Mouse (Mus musculus): ENCODE results near the gene Vps13d. TPM values are rescaled to one million over a fixed set of nuclear protein-coding genes. Genes with fewer than 3 reads are reported as not detected.

Gene Vps13d
- polyA plus RNA-seq, 1 experiment from 2014 or later: 6.7 TPM

DNA sequence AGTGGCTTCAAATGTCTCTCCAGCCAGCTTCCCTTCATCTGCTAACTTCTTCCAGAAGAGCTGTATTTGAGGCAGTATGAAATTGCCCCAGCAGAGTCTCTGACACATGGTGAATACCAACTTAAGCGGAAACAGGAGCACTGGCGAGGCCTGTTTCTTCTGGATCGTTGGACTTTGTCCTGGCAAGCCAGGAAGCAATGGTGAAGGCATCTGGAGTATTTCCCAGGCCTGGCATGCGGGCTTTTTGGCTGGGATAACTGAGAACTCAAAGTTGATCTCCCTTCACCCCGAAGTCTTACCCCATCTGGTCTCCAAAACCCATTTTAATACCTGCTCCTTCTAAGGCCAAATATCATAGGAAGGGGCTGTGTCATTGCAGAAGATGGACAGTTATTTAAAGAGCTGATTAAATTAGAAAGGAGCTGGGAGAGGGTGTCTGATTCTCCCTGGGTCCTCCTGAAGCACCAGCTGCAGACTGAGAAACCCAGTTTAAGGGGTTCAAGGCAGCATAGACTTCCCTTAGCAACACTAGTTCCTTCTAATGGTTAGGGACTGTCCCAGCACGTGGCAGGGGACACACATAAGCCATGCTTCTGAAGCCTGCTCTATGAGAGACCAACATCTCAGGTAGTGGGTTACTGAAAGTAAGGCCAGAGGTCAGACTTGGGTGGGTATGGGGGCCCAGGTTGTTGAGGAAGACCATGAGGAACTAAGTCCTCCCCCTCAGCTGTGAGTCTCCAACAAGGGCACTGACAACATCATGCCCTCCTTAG lies 221.7 kb downstream of the Vps13d start:
- H3K4me1 ChIP-seq: 0 out of 2 replicates have a peak, but pooled peaks cover 10% of the 10 kb centered on the region
- H3K27me3 ChIP-seq: no peaks in the 10 kb centered on the region
- H3K9ac ChIP-seq: no peak overlapping the region
- no peak overlapping the region for H3K4me3 ChIP-seq
- no peak overlapping the region for H3K27ac ChIP-seq
- no peak for ATAC-seq (ENCODE audit: borderline replicate concordance, extremely low read depth, low FRiP score, low TSS enrichment)
- no peaks in the 10 kb centered on the region for H3K9me3 ChIP-seq
- H3K36me3 ChIP-seq: no peaks in the 10 kb centered on the region
- H3K4me2 ChIP-seq: no peak overlapping the region
- WGBS: 85% methylated on average over 6 of the region's 6 CpGs

GRCm38 (mm10) chr4:144971048-144971447 lies 223.8 kb downstream of the Vps13d start:
- H3K4me2 ChIP-seq: no peak overlapping the region
- WGBS: 93% methylated on average over 2 of the region's 2 CpGs
- no peaks in the 10 kb centered on the region for H3K36me3 ChIP-seq
- no peak for ATAC-seq (ENCODE audit: borderline replicate concordance, extremely low read depth, low FRiP score, low TSS enrichment)
- H3K4me3 ChIP-seq: no peak overlapping the region
- no peaks in the 10 kb centered on the region for H3K9me3 ChIP-seq
- no peak overlapping the region for H3K27ac ChIP-seq
- no peak overlapping the region for H3K9ac ChIP-seq
- no peaks in the 10 kb centered on the region for H3K27me3 ChIP-seq
- H3K4me1 ChIP-seq: 0 out of 2 replicates have a peak, but pooled peaks cover 8% of the 10 kb centered on the region

- Histone ChIP-seq H3K27ac (no peak overlapping the region), H3K4me3 (no peak overlapping the region), H3K4me2 (no peak overlapping the region), H3K36me3 (no peaks in the 10 kb centered on the region), H3K4me1 (0 out of 2 replicates have a peak, but pooled peaks cover 10% of the 10 kb centered on the region), H3K9me3 (no peaks in the 10 kb centered on the region), H3K9ac (no peak overlapping the region), H3K27me3 (no peaks in the 10 kb centered on the region)
- 27% methylated on average over 6 of the region's 6 CpGs for WGBS
- no peak for ATAC-seq (ENCODE audit: borderline replicate concordance, extremely low read depth, low FRiP score, low TSS enrichment)
These were observed 225.8 kb downstream of the Vps13d start for GRCm38 (mm10) chr4:144969030-144969429.

GRCm38 (mm10) chr4:144968371-144968770 lies 226.4 kb downstream of the Vps13d start:
- no peaks in the 10 kb centered on the region for H3K36me3 ChIP-seq
- 87% methylated on average over 3 of the region's 3 CpGs for whole genome bisulfite sequencing

GRCm38 (mm10) chr4:144965255-144965654 lies 229.6 kb downstream of the Vps13d start:
- Histone ChIP-seq H3K27ac (no peak overlapping the region), H3K4me2 (no peak overlapping the region)
- 49% methylated on average over 2 of the region's 2 CpGs for WGBS

More at GRCm38 (mm10) chr4:144968371-144968770, 226.4 kb downstream of the Vps13d start:
- Histone ChIP-seq H3K27ac (no peak overlapping the region), H3K4me3 (no peak overlapping the region), H3K4me1 (0 out of 2 replicates have a peak, but pooled peaks cover 11% of the 10 kb centered on the region), H3K27me3 (no peaks in the 10 kb centered on the region), H3K9me3 (no peaks in the 10 kb centered on the region), H3K4me2 (no peak overlapping the region), H3K9ac (no peak overlapping the region)
- no peak for ATAC-seq (ENCODE audit: borderline replicate concordance, extremely low read depth, low FRiP score, low TSS enrichment)

DNA sequence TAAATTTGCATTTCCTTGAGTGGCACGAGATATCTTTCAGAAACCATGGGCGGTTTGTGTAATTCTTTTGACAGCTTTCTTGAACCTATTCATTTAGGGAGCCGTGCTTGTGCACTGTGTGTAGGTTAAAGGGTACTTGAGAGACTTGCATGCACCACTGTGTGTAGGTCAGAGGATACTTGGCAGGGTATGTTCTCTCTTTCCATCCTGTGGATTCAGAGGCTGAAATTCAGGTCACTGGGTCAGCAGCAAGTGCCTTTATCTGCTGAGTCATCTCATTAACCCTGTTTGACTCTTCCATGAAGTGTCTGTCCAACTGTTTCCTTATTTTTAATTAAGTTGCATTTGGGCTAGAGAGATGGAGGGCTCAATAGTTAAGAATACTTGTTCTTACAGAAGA lies 233.1 kb downstream of the Vps13d start:
- Histone ChIP-seq H3K27me3 (no peaks in the 10 kb centered on the region), H3K4me3 (no peak overlapping the region), H3K27ac (no peak overlapping the region), H3K4me1 (peaks cover 14% of the 10 kb centered on the region; the same call in 1 of the 2 replicates), H3K4me2 (no peak overlapping the region), H3K36me3 (no peaks in the 10 kb centered on the region), H3K9ac (no peak overlapping the region), H3K9me3 (no peaks in the 10 kb centered on the region)
- 73% methylated on average over 3 of the region's 3 CpGs for WGBS
- no peak for ATAC-seq (ENCODE audit: borderline replicate concordance, extremely low read depth, low FRiP score, low TSS enrichment)

More at GRCm38 (mm10) chr4:144965255-144965654, 229.6 kb downstream of the Vps13d start:
- no peaks in the 10 kb centered on the region for H3K27me3 ChIP-seq
- no peak overlapping the region for H3K9ac ChIP-seq
- H3K4me1 ChIP-seq: peaks cover 16% of the 10 kb centered on the region; the same call in 1 of the 2 replicates
- no peaks in the 10 kb centered on the region for H3K36me3 ChIP-seq
- no peak overlapping the region for H3K4me3 ChIP-seq
- ATAC-seq (ENCODE audit: borderline replicate concordance, extremely low read depth, low FRiP score, low TSS enrichment): no peak
- no peaks in the 10 kb centered on the region for H3K9me3 ChIP-seq

- no peaks in the 10 kb centered on the region for H3K9me3 ChIP-seq
- no peak overlapping the region for H3K4me2 ChIP-seq
- H3K9ac ChIP-seq: no peak overlapping the region
- no peak overlapping the region for H3K4me3 ChIP-seq
- no peaks in the 10 kb centered on the region for H3K27me3 ChIP-seq
- no peaks in the 10 kb centered on the region for H3K36me3 ChIP-seq
- no peak overlapping the region for H3K27ac ChIP-seq
- WGBS: 82% methylated on average over 4 of the region's 4 CpGs
- peaks cover 14% of the 10 kb centered on the region; the same call in 1 of the 2 replicates for H3K4me1 ChIP-seq
- no peak for ATAC-seq (ENCODE audit: borderline replicate concordance, extremely low read depth, low FRiP score, low TSS enrichment)
These were observed 233.6 kb downstream of the Vps13d start for GRCm38 (mm10) chr4:144961232-144961631.

- H3K27me3 ChIP-seq: no peaks in the 10 kb centered on the region
These were observed 234.5 kb downstream of the Vps13d start for GRCm38 (mm10) chr4:144960188-144960904.

GRCm38 (mm10) chr4:144957721-144958120 lies 237.1 kb downstream of the Vps13d start:
- Histone ChIP-seq H3K4me3 (no peak overlapping the region), H3K4me1 (peaks cover 11% of the 10 kb centered on the region; the same call in 1 of the 2 replicates), H3K9ac (no peak overlapping the region), H3K27ac (no peak overlapping the region), H3K36me3 (no peaks in the 10 kb centered on the region), H3K27me3 (no peaks in the 10 kb centered on the region), H3K9me3 (no peaks in the 10 kb centered on the region), H3K4me2 (no peak overlapping the region)
- 58% methylated on average over 2 of the region's 2 CpGs for WGBS
- no peak for ATAC-seq (ENCODE audit: borderline replicate concordance, extremely low read depth, low FRiP score, low TSS enrichment)

More at GRCm38 (mm10) chr4:144960188-144960904, 234.5 kb downstream of the Vps13d start:
- Histone ChIP-seq H3K4me2 (no peak overlapping the region), H3K9ac (no peak overlapping the region), H3K4me3 (no peak overlapping the region), H3K9me3 (no peaks in the 10 kb centered on the region), H3K36me3 (no peaks in the 10 kb centered on the region), H3K27ac (no peak overlapping the region), H3K4me1 (peaks cover 14% of the 10 kb centered on the region; the same call in 1 of the 2 replicates)
- ATAC-seq (ENCODE audit: borderline replicate concordance, extremely low read depth, low FRiP score, low TSS enrichment): peak; percentile 12; the same call in 1 of the 2 replicates
- WGBS: 49% methylated on average over 8 of the region's 8 CpGs

- no peak overlapping the region for H3K4me3 ChIP-seq
- no peak overlapping the region for H3K9ac ChIP-seq
- no peaks in the 10 kb centered on the region for H3K36me3 ChIP-seq
- 62% methylated on average over 4 of the region's 4 CpGs for WGBS
- no peak for ATAC-seq (ENCODE audit: borderline replicate concordance, extremely low read depth, low FRiP score, low TSS enrichment)
- H3K9me3 ChIP-seq: no peaks in the 10 kb centered on the region
- H3K4me1 ChIP-seq: peaks cover 11% of the 10 kb centered on the region; the same call in 1 of the 2 replicates
- H3K27me3 ChIP-seq: no peaks in the 10 kb centered on the region
- H3K4me2 ChIP-seq: no peak overlapping the region
- no peak overlapping the region for H3K27ac ChIP-seq
These were observed 237.6 kb downstream of the Vps13d start for GRCm38 (mm10) chr4:144957186-144957585.

- Histone ChIP-seq H3K4me3 (no peak overlapping the region), H3K9ac (no peak overlapping the region), H3K27ac (no peak overlapping the region), H3K4me1 (peaks cover 11% of the 10 kb centered on the region; the same call in 1 of the 2 replicates), H3K27me3 (no peaks in the 10 kb centered on the region), H3K9me3 (no peaks in the 10 kb centered on the region), H3K36me3 (no peaks in the 10 kb centered on the region), H3K4me2 (no peak overlapping the region)
- ATAC-seq (ENCODE audit: borderline replicate concordance, extremely low read depth, low FRiP score, low TSS enrichment): no peak
- 11% methylated on average over 1 of the region's 1 CpGs for WGBS
These were observed 238.5 kb downstream of the Vps13d start for GRCm38 (mm10) chr4:144956293-144956692.

DNA sequence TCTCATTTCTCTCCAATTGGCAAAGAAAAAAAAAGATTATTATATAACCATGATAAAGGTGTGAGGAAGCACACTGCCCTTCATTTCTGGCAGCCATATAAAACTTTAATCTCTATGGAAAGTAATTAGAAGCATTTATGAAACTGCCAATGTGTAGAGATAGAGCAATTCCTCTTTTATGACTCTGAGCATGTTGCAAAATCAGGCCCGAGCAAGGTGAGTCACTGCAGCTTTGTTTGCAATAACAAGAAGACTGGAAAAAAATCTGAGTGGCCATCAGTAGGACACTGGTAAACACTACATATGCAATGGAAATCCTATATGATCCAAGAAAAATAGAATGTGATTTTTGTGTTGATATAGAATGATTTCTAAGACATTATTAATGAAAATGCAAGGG lies 238.9 kb downstream of the Vps13d start:
- Histone ChIP-seq H3K4me1 (peaks cover 11% of the 10 kb centered on the region; the same call in 1 of the 2 replicates), H3K4me2 (no peak overlapping the region), H3K27ac (no peak overlapping the region), H3K27me3 (no peaks in the 10 kb centered on the region), H3K9me3 (no peaks in the 10 kb centered on the region), H3K9ac (no peak overlapping the region), H3K36me3 (no peaks in the 10 kb centered on the region), H3K4me3 (no peak overlapping the region)
- WGBS: 61% methylated on average over 1 of the region's 1 CpGs
- no peak for ATAC-seq (ENCODE audit: borderline replicate concordance, extremely low read depth, low FRiP score, low TSS enrichment)
